Mouse (Mus musculus) lung, postnatal 0 days (tissue): ENCODE data around the gene Tcn2.

Experiments
- CTCF ChIP-seq: IDR thresholded peaks from 2 replicates; pipeline ENCODE4 v1.5.1; 2016; ENCODE audit warnings: antibody characterized with exemption, mild to moderate bottlenecking
- EP300 ChIP-seq: IDR thresholded peaks from 2 replicates; pipeline ENCODE4 v1.6.1; 2016; ENCODE audit warnings: antibody characterized with exemption, mild to moderate bottlenecking, control low read depth

DNA sequence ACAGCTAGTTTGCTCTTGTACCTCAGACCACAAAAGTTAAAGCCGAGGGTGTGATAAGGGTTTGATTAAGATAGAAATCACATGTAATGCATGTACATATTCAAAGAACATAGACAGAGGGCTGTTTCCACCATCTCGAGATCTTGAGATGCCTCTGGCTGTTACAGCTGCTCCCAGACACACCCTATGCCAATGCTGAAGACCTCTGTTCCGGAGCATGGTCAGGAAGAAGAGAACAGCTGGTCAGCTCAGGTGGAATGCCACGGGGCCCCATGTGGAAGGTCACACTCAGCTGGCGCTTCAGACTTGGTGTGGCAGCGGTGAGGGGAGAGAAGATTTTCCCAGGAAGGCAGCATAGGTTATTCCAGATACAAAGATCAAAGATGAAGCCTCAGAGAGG, 27.3 kb downstream of the Tcn2 start:
- TF ChIP-seq CTCF (no peak), EP300 (no peak)
